24 mouse cellular contexts compared by ENCODE assay signal in genomic region chr14:56296786-56297185, GRCm38 (mm10). TPM values are rescaled to one million over a fixed set of nuclear protein-coding genes. Genes with fewer than 3 reads are reported as not detected.
DNase-seq lines count a peak whose midpoint lies in the region; ATAC-seq and TF ChIP-seq lines count a peak whose summit lies in the region.
"Had no signal": no experiment of that assay in that cellular context is flagged by ENCODE, and none has a peak within 500 bp of the region (broad histone marks: within the 10 kb centered on the region; RNA-seq: fewer than 3 reads in every experiment).

No protein-coding gene starts in this region.

- peak overlapping the region; percentile 57; the same call in 1 of the 2 replicates for H3K27ac ChIP-seq in small intestine, adult 2 months (ENCODE audit: insufficient read depth, low read depth, low read length)
- H3K27ac ChIP-seq: embryonic facial prominence, embryonic 10.5 days; heart, embryonic 13.5 days; hindbrain, postnatal 0 days; kidney, embryonic 15.5 days; liver, embryonic 12.5 days; neural tube, embryonic 13.5 days had no signal

- no peak for TF ChIP-seq POLR2A in small intestine, adult 2 months (IDR thresholded peaks at IDR 0.05; ENCODE audit: low read depth, low read length)

- no peak overlapping the region for H3K4me3 ChIP-seq in small intestine, adult 2 months (ENCODE audit: low read depth, low read length)
- H3K4me3 ChIP-seq: embryonic facial prominence, embryonic 10.5 days; erythroblast, embryonic 14.5 days; heart, embryonic 13.5 days; kidney, embryonic 15.5 days; liver, embryonic 12.5 days; neural tube, embryonic 13.5 days had no signal

- no peaks in the 10 kb centered on the region for H3K4me1 ChIP-seq in small intestine, adult 2 months (ENCODE audit: control insufficient read depth, insufficient read depth, insufficient read length, low read length)
- H3K4me1 ChIP-seq: embryonic facial prominence, embryonic 10.5 days; heart, embryonic 13.5 days; kidney, embryonic 15.5 days; liver, embryonic 12.5 days; neural tube, embryonic 13.5 days had no signal

- ATAC-seq in activated CD4-positive, CD25-positive, alpha-beta regulatory T cell, adult 4 months: peak; percentile 91
- ATAC-seq: forebrain, embryonic 16.5 days; hindbrain, postnatal 0 days; liver, embryonic 12.5 days had no signal

- WGBS in small intestine, adult 2 months: 56% methylated on average over 5 of the region's 5 CpGs

- no peaks in the 10 kb centered on the region for H3K36me3 ChIP-seq in small intestine, adult 2 months (ENCODE audit: control insufficient read depth, insufficient read depth, low read length)
- H3K36me3 ChIP-seq: embryonic facial prominence, embryonic 10.5 days; G1E; heart, embryonic 13.5 days; kidney, embryonic 15.5 days; liver, embryonic 12.5 days; neural tube, embryonic 13.5 days had no signal

- H3K27me3 ChIP-seq in small intestine, adult 2 months (ENCODE audit: control insufficient read depth, insufficient read depth, low read length): no peaks in the 10 kb centered on the region
- H3K27me3 ChIP-seq: heart, embryonic 13.5 days; kidney, embryonic 15.5 days; liver, embryonic 12.5 days; neural tube, embryonic 13.5 days had no signal

- peak; percentile 6 for DNase-seq in lung, postnatal 36 days
- no peak for DNase-seq in lung, postnatal 10 days
- peak; percentile 72 to 80 for DNase-seq in thymus, postnatal 36 days
- no peak for DNase-seq in kidney, adult 11 months
- no peak for DNase-seq in ovary, postnatal 14 days (ENCODE audit: low spot score)
- no peak for DNase-seq in heart, postnatal 25 days (ENCODE audit: low spot score)
- DNase-seq: adrenal gland, adult 2 months; cerebellum, postnatal 36 days; heart, postnatal 4 days; lung, embryonic 14.5 days; right cerebral cortex, postnatal 4 days had no signal

- no peak for TF ChIP-seq CTCF in small intestine, adult 2 months (IDR thresholded peaks at IDR 0.05; ENCODE audit: extremely low read depth, insufficient read length, insufficient replicate concordance, low read depth, low read length)

- intact Hi-C loops in heart, postnatal 25 days (cut with DNase I): no loop called here

RNA-seq across cellular contexts. Expression of gene Gzmb, which starts 34.7 kb away (rescaled TPM):
- polyA plus RNA-seq in activated CD4-positive, CD25-positive, alpha-beta regulatory T cell, adult 4 months (2017; shearing (Covaris generic)): 100 to 1,000 TPM; 142 to 148 TPM
- 11.1 and 12.3 TPM in 2 replicates for polyA plus RNA-seq in small intestine, adult 2 months (2012; rRNA removed)
- not detected for total RNA-seq in heart, postnatal 25 days (2021)
- total RNA-seq: heart, postnatal 4 days; hindbrain, postnatal 0 days; midbrain, postnatal 0 days had no signal
- polyA plus RNA-seq: embryonic facial prominence, embryonic 10.5 days; erythroblast, embryonic 14.5 days; forebrain, embryonic 16.5 days; hindbrain, postnatal 0 days; limb, embryonic 11.5 days; liver, embryonic 12.5 days; midbrain, postnatal 0 days; neural tube, embryonic 13.5 days had no signal

Comparison
In these comparisons a context has a peak if more than half of its experiments do, and no peak if none do; other contexts are left out.
1. DNase-seq: peak in lung, postnatal 36 days (single experiment) and thymus, postnatal 36 days (2 of 2); none in lung, postnatal 10 days (single experiment), kidney, adult 11 months (single experiment), ovary, postnatal 14 days (single experiment) and heart, postnatal 25 days (single experiment).
2. RNA of gene Gzmb, which starts 34.7 kb away (polyA plus RNA-seq): 142 to 148 TPM in activated CD4-positive, CD25-positive, alpha-beta regulatory T cell, adult 4 months; 11.1 to 12.3 TPM in small intestine, adult 2 months; every median in the first group is over 10 times any median in the second.